Mouse (Mus musculus): ENCODE measurements around the gene Phactr1.

The Phactr1 gene

DNA sequence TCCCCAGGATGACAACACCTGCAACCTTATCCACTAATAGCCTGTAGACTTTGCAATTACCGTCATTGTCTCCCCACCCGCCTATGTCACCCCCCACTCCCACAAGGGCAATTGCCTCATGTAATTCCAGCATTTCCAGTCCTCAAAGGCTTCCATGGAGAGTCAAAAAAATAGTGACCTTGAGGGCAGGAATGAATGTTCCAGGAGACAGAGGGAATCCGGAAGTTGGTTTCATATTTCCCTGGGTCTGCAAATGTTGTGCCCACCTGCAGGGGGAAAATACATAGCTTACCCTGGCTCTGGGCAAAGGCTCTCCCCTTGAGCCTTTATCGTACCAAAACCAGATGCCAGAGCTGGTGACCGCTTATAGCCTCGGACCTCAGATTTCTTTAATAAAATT is 449.7 kb downstream of the Phactr1 start:
- no peak for DNase-seq (ENCODE audit: low read depth)

DNA sequence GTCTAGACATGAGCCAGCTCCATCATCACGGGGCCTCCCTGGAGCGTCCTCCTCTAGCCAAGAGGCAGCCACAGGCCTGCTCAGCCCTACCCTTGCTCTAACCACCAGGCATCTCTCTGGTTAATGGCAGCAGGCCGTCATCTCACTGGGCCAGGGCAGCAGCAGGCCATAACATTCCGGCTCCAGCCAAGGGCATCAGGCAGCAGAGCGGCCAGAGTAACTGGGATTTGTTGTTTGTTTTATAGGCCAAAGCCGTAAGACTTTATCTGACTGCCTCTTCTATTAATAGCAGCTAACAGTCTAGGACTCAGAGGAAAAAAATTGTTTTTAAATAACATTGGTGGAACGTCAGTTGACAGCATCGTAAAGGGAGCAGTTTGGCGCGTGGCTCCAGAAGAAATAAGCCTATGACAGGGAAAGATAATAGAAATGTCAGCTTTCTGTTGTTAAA is 451.3 kb downstream of the Phactr1 start:
- no peak for DNase-seq (ENCODE audit: low read depth)

DNA sequence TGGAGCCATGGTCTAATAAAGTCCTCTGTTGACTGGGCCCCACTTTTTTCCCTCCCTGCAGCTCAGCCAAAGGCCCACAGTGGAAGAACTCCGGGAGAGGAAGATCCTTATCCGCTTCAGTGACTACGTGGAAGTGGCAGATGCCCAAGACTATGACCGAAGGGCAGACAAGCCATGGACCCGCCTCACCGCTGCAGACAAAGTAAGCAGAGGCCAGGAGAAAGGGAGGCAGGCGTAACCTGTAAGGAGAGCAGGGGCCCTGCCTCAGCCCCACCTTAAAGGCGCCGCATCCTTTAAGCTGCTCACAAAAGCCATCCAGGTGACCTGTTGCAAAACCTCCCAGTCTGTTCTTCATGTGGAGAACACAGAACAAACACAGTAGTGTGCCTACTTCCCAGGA is 452.4 kb downstream of the Phactr1 start:
- no peak for DNase-seq (ENCODE audit: low read depth)

DNA sequence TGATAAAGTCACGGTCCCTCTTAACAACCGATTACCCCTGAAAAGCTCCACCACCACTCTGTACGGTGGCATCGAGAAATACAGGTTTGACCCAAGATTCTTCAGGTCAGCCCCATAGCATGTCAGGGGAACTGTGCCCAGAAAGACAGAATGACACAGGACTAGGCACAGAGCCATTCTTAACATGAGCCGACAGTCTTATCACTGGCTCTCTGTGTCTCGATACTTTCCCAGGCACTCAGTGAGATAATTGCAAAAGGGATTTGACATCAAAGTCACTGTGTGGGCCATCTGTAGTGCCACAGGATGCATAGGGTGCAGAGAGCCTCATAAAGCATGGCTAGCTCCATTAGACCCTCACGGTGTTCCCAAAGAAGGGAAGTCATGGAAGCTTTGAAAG is 453.0 kb downstream of the Phactr1 start:
- DNase-seq (ENCODE audit: low read depth) = no peak

DNA sequence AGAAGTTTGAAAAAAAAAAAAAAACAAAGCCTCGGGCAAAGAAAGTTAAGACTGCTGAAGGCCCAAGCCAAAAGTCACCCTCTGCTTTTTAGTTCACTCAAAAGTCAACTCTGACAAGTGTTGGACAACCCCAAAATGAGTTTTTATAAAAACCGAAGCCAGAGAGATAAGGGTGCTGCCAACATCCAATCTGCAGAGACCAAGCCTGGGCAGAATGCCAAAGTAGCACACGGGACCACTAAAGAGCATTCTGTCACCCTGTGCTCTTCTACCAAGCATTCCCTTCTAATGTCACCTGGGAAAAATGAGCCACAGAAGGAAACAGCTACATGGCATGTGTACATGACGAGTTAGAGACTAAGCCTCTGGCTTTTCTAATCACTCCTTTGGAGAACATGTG is 454.0 kb downstream of the Phactr1 start:
- no peak for DNase-seq (ENCODE audit: low read depth)

DNA sequence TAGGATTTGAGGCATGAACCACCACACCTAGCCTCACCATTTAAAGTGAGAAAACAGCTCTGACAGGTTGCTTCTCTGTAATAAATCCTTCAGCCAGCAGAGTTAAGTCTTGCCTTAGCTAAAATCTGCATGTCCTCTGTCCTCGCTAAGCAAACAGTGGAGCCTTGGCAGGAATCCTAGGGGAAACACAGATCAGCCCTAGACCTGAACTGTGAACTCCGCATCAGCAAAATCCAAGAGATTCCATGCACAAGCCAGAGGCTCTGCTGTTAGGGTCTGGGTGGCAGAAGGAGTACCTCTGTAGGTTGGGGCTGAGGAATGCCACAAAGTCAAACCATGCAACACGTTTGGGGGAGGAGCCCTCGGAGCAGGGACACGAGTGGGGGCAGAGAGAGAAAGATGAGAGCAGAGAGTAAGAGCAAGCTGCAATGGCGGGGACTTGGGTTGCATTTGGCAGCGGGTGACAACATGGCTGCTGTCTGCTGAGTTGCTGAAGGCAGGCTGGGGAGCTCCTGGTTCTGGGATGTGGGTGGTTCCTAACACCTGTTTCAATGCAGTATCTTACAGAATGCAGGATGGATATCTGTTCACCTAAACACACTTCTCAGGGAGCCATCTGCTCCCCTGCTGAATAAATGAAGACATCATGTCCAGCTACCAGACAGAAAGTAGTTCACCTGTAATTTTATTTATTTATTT is 464.4 kb downstream of the Phactr1 start:
- no peak for DNase-seq (ENCODE audit: low read depth)

DNA sequence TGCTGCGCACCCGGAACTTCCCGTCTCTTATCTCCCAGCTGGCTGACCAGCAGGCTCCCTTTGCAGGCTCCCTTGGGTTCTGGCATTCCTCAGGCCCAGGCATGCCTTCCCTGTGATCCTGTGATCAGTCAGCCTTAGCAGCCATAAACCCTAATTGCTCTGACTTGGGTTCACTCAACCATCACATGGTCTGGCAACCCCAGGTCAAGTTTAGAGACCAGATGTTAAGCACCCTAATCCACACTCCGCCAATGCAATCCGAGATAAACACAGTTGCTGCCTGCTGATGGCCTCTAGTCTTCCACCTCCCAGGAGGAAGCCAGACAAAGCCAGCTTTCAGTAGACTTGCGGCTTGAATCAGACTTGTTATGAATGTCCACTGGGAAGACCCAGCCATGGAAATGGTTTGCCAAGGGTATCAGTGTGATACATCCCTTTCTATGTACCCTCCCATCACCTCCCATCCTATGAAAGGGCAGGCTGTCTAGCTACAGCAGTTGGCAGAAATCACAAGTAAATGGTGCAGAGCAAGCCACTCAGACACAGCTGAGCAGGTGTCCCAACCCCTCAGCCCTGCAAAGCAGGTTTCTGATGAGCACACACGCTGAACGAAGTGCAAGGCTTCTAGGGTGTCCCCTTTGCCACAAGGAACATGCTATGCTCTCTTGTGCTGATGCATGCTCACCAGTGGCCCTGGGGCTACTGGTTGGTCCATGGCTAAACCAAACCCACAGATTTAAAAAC is 466.3 kb downstream of the Phactr1 start:
- no peak for DNase-seq (ENCODE audit: low read depth)

DNA sequence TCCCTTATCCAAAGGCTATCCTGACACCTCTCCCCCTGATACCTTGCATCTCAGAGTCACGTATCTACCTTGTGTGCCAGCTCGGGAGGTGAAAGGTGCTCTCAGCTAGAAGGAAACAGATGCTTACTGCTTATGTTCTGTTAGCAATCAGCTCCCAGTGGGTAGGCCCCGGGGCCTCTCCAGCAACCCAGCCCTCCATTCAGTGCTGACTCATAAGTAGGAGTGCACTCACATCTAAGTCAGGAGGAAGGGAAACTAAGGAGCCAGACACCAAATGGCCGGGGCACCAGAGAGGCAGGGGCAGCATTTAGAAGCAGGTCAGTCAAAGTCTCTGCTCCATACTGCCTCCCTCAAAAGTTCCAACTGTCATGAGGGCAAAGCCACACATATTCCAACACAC is 468.3 kb downstream of the Phactr1 start:
- DNase-seq (ENCODE audit: low read depth) = no peak

DNA sequence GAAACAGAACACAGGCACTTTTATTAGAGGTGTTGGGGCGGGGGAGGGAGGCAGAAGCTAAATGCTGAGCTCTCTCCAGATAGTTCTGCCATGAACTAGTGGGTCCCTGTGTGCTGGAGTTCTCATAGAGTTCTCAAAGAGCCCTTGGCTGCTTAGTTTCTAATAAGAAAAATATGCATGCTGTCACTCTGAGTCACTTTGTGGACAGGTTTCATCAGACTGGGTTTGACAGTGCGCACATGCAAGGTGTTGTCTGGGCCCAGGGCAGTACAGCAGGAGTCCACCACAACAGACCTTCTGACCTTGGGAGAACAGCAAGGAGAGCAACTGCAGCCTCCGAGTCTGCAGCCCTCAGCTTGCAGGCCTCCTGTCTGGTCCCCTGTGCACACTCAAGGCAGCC is 469.2 kb downstream of the Phactr1 start:
- DNase-seq (ENCODE audit: low read depth) = no peak

DNA sequence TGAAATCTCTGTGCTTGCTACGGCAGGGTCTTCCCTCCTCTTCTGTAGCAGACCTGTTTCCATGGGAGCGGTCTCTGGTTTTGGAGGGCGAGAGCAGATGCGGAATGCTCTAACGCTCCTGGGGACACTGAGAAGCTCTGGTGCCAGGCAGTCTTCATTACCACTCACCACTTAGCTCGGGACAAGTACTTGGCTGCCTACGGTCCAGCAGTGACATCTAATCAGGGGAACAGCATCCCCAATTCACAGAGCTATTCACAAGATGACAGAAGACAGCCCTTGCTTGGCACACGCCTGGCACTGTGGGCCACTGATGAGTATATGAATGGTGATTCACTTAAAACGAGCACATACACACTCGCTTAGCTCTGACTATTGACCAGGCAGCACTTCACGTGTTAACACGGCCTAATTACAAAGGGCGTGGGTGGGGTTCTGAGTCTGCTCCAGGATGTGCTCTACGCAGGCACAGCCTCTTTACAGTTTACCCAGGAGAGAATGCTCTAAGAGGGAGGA is 471.6 kb downstream of the Phactr1 start:
- DNase-seq (ENCODE audit: low read depth) = no peak

DNA sequence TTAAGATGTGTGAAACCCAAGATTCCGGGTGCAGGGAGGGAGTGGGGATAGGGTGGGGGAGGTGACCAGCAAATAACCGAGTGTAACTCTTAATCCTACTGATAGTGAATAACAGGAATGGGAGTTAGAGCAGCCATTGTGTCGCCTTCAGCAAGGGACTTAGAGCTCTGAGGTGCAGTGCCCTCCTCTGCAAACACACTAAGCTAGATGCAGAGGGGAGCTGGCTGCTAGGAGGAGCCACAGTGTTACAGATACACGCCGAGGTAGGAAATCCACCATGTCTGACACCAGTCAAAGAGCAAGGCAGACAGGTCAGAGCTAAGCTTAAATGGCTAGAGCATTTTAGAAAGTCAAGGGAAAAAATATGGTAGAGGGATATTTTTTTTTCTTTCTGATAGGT is 476.9 kb downstream of the Phactr1 start:
- no peak for DNase-seq (ENCODE audit: low read depth)

DNA sequence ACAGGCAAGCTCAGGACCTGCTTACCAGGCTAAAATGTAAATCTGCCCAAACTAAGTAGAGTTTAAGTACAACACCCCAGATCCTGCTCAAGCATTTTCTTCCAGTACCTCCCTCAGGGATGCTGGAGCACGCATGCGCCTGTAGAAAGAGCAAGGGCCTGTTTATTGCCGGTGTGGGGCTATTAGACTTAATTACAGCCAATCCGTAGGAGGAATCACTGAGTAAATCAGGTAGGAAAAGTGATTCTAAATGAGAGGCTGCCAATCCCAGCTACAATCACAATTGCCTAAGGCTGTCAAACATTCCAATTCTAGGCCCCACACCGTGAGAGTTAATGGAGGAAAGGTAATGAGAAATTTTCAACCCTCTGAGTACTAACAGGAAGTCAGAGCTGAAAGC is 477.9 kb downstream of the Phactr1 start:
- no peak for DNase-seq (ENCODE audit: low read depth)

DNA sequence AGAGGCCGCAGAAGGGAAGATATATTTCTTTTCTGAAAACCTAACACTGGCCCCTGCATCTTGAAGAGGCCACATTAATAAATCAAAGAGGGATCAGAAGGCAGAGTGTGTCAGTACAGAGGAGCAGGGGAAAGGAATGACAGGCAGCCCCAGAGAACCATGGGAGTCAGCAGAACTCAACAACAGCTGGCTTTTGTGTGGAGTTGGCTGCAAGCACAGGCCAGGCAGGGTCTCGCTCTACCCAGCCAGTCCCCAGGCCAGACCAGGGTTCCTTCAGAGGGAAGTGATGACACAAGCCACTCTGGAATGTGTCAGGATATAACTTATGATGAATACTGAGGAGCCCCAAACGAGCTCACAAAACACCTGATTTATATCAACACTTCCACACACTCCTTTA is 479.0 kb downstream of the Phactr1 start:
- no peak for DNase-seq (ENCODE audit: low read depth)

DNA sequence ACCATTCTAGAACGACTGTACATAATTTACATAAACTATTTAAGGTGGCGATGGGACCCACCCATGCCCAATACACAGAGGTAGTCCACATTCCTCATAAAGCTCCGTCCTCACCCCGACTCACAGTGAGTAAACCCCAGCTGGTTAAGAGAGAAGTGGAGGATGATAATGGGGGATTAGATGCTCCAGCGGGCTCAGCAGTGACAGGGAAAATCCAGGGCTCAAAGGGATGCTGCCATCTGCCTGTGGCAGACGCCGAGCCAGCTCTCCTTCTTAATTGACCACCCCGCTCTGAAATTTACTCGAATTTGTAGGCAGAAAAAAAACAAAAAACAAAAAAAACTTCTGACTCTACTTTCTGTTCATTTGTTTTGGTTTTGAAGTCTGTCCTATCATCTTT is 487.3 kb downstream of the Phactr1 start:
- DNase-seq (ENCODE audit: low read depth) = no peak

DNA sequence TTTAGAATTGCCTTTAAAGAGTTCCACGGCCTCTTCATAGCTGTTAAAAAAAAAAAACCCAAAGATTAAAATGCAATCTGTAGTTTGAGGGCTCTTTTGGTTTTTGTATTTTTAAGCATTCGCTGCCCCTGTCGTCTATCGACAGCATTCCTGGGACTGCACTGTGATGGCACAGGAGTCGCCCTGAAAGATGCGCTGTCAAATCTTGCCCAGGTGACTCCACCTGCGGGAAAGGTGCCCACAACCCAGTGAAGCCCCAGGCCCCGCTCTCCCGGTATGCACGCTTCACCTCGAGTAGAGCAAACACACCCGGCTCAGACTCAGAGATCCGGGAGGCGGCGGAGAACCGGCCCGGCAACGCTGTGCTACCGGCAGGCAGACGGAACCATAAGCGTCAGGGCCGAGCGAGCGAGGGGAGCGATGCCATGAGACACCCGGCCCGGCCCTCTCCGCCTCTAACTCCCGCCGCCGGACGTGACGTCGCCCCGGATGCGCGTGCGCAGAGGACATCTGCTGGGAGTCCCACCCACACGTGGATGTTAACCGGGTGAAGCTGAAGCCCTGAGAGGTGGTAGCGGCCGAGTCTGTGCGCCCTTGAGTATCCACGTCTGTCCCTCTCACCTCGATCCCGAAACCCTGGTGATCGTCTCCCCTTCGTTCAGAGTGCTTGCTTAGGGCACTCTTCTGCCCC is 490.7 kb downstream of the Phactr1 start, which contains the start of gene Tbc1d7:
Gene Tbc1d7, minus strand, starts transcription at position 482 of the 691 bp plus-strand sequence.
- DNase-seq (ENCODE audit: low read depth) = peak; percentile 99

DNA sequence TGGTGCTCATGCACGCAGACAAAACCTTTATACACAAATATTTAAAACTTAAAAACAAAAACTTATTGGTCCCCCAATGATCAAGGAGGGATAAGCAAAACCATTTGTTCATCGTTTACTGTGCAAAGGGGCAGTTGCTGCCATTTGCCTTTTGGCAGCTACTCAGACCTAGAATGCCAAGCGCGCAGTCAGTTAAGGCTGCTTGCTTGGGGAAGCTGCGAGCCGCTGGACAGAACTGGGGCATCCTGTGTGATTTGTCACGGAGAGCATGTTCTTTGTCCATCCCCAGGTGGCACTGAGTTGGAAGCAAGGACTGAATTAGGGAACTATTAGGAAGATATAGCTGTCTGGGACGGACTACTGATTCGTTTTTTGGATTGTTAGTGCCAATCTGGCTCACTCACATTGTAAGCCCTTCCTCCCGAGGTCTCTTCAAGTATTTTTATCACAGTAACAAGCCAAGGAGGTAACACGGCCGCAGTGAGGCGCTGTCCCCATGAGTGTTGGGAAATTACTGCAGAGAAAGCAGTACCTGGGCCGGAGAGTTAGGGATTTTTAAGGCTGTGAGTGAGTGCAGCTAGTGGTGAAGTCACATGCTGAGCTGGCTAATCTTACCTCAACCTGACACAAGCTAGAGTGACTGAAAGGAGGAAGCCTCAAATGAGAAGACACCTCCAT is 491.8 kb downstream of the Phactr1 start:
- peak; percentile 60 for DNase-seq (ENCODE audit: low read depth)

DNA sequence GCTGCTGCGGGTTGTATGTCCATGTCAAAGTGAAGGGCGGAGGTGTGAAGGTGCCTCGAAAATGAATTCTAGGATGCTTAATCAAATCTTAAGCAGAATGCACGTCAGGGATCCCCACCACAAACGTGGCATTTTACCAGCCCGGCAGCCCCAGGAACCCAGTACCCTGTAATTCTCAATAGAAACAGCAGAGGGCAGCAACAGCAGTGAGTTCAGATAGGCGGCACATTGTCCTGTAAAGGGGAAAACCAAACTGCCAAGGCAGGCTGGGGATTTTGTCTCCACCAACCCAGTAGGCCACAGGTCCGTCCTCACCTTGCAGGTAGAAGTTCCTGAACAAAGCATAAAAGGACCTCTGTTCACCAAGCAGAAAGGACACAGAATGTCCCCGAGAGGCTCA is 492.8 kb downstream of the Phactr1 start:
- peak; percentile 94 for DNase-seq (ENCODE audit: low read depth)

DNA sequence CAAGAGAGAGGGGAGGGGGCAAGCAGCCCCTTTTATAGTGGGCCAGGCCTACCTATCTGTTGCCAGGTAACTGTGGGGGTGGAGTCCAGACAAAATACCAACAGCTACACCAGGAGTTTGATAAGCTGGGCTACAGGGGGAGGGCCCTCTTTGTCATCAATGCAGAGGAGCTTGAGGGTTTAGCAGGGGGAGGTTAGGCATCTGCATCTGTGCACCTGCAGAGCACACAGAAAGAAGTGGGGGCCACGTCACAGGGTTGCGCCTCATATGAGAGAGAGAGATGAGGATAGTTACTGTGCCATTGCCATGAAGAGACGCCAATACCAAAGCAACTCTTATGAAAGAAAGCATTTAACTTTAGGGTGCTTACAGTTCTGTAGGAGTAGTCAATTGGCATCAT is 496.3 kb downstream of the Phactr1 start:
- DNase-seq (ENCODE audit: low read depth) = no peak

DNA sequence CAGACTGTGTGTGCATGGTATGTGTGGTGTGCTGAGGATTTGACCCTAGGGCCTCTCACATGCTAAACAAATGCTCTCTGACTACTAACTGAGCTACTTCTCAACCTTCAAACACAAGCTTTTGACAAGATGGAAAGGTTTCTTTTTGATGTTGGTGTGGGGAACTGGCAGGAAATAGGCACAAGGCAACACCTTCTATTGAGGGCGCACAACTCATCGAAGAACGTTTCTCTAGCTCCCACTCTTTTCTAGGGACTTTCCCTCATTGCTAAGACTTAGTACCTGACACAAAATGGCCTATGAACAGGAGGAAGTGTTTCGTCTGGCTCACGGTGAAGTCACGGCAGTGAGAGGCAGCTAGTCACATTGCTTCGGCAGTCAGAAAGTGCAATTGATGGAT is 496.9 kb downstream of the Phactr1 start:
- peak; percentile 86 for DNase-seq (ENCODE audit: low read depth)

DNA sequence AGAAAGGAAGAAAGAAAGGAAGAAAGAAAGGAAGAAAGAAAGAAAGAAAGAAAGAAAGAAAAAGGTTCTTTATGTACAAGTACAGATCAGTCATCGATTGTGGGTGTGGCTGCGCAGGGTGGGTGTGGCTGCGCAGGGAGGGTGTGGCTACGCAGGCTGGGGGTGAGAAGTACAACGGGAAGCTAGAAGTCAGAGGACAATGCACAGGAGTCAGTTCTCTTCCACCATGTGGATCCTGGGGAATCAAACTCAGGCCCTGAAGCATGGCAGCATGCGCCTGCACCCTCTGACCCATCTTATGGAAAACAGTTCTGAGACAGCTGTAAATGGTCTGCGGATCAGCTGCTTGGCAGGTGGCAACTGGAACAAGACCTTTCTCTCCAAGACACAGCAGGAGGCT is 500.7 kb downstream of the Phactr1 start:
- no peak for DNase-seq (ENCODE audit: low read depth)

DNA sequence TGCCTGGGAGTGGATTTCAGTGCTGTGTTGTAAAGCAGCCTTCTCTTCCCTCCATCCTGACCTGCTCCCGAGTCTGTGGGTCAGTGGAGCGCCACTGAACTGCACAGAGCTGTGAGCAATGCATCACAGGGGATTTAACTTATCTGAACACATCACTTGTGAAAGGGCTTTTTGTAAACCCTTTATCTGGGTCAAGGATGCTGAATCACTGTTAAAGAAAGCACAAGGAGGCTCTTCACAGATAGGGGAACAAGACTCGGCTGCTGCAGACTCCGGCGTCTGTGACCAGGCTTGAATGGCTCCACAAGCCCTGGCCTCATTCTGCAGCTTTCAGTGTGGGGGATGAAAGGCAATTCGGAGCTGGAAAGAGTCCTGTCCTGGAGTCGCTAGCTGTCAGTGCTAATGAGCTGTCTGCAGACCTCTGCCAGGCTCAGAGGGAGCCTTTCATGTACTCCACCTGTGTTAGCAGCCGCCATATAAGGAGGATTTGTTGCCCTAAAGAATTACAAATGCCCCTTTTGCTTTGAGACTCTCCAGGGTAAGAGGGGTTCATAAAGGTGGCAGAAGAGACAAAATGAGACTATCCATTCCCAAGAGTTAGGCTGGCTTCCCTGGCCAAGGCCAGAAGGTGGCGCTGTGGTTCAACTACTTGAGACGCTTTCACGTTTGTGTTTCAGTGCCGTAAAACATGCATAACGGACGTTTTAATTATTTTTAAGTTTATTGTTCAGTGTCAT is 502.2 kb downstream of the Phactr1 start:
- DNase-seq (ENCODE audit: low read depth) = peak; percentile 93
